Mouse (Mus musculus): ENCODE results near the gene Hist1h2bc.
"Not testable (repeated sequence)": the region's sequence is repeated elsewhere in the genome, so short reads cannot be mapped to it uniquely, and the experiment has no call there.

DNA sequence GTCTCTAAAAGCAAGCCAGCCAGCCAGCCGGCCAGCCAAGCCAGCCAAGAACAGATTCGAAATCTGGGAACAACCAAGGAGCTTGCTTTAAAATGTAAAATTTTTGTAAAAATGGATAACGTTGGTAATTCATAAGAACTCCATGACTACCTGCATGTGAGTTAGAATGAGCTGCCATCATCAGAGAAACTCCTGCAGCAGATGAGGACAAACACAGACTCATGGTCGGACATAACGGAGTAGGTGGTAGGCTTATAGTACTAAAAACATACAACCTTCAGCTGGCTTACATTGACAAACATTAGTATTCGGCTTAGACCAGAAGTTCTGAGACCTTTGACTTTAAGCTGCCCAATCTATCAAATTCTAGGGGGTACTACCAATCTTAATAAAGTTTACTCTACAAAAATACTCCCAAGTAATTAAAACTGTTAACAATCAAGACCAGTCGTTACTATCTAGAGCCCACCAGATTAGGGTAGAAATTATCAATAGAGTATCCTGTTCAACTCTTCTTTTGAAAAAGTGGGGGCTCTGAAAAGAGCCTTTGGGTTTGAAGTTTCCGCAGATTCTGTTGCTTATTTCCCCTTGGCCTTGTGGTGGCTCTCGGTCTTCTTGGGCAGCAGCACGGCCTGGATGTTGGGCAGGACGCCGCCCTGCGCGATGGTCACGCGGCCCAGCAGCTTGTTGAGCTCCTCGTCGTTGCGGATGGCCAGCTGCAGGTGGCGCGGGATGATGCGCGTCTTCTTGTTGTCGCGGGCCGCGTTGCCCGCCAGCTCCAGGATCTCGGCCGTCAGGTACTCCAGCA, 848 bp upstream of the Hist1h2bc start:
- not testable (repeated sequence) for TF ChIP-seq POLR2A (IDR thresholded peaks at IDR 0.05; ENCODE audit: extremely low read depth, insufficient read depth, low read length); CTCF (IDR thresholded peaks at IDR 0.05; ENCODE audit: low read depth, low read length)
